Mouse (Mus musculus) forebrain, embryonic 10.5 days (tissue): ENCODE measurements around the gene Map3k13. TPM values are rescaled to one million over a fixed set of nuclear protein-coding genes. Genes with fewer than 3 reads are reported as not detected.
"Not testable (repeated sequence)": the region's sequence is repeated elsewhere in the genome, so short reads cannot be mapped to it uniquely, and the experiment has no call there.

Experiments used
- DNase-seq: peaks from one replicate; pipeline ENCODE4 v3.0.0-alpha.2; 2017; ENCODE audit warnings: low spot score; ENCODE audit errors: extremely low spot score
- H3K27ac ChIP-seq: fragments of 300-500 bp; sonication (generic); 2 replicates; pipeline ENCODE4 v1.5.1; 2016; ENCODE audit warnings: mild to moderate bottlenecking
- H3K27me3 ChIP-seq: fragments of 300-500 bp; sonication (generic); 2 replicates; pipeline ENCODE4 v1.6.1; 2016; ENCODE audit warnings: mild to moderate bottlenecking; ENCODE audit not compliant: poor library complexity, severe bottlenecking
- H3K36me3 ChIP-seq: fragments of 300-500 bp; sonication (generic); replicated peaks from 2 replicates; pipeline ENCODE4 v1.6.1; 2016; ENCODE audit warnings: mild to moderate bottlenecking, moderate library complexity
- H3K4me1 ChIP-seq: fragments of 300-500 bp; sonication (generic); 2 replicates; pipeline ENCODE4 v1.6.1; 2016
- H3K4me3 ChIP-seq: fragments of 300-500 bp; sonication (generic); 2 replicates; pipeline ENCODE4 v1.5.1; 2016; ENCODE audit warnings: mild to moderate bottlenecking, moderate library complexity
- H3K9me3 ChIP-seq: fragments of 300-500 bp; sonication (generic); 2 replicates; pipeline ENCODE4 v1.6.1; 2016; ENCODE audit warnings: mild to moderate bottlenecking, moderate library complexity
- WGBS: fragments of 180-500 bp; shearing (Covaris S2); methylation state at CpG from one replicate; pipeline ENCODE4 v1.1.7; 2016; 5-methylcytosine and 5-hydroxymethylcytosine counted together
- polyA plus RNA-seq: library from polyadenylated mRNA; unstranded; fragments of >200 nt; fragmentation: Nextera tagmentation; extraction: Ambion mirVana; gene quantifications from 2 replicates; pipeline ENCODE4 v1.2.1, GENCODE M21; 2016

The Map3k13 gene
- polyA plus RNA-seq, 1 experiment from 2014 or later, result 1.7 TPM

DNA sequence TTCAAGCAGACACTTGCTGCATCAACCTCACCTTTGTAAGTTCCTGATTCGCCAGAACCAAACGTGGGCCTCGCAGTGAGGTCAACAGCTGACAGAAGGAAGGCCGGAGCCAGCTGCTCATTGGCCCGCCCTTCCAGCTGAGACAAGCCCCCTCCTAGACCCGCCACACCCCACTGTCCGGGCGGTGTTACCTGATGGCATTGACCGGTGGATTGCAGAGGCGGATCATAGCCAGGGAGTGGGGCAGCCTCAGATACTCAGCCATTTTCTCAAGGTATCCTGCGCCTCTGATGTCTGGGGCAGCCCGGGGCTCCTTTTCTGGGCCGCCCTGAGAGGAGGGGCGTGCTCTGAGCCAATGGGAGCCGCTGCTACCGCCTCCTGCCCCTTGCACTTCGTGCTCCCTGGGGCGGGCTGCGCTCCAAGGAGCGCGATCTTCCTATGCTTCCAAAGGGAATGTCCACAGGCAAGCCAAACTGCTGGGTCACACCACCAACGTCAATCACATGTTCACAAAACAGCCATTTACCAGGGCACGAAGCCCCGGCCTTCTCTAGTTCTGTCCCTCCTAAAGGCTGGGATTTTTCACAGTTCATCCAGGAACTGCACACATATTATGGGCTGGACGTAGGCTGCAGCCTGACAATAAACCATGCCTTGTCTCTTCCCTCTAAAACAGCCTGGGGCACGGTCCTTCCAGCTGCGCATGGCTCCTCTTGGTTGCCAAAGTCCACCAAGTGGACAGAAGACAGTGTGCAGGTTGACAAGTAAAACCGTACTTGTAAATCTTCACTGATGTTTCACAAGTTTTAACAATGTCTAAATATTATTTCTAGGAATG is 6.4 kb upstream of the Map3k13 start, which contains the start of gene Ehhadh:
TSS of gene Ehhadh (minus strand) at position 292 of the 838 bp plus-strand sequence.
- Histone ChIP-seq H3K27me3 (peaks cover 16% of the 10 kb centered on the region), H3K4me1 (peaks cover 13% of the 10 kb centered on the region), H3K9me3 (no peaks in the 10 kb centered on the region), H3K4me3 (peak within 1 kb of the TSS; percentile 57), H3K27ac (peak within 1 kb of the TSS; percentile 70), H3K36me3 (no peaks in the 10 kb centered on the region)
- WGBS, result 9% methylated on average over 28 of the region's 28 CpGs
- peak; percentile 49 for DNase-seq

GRCm38 (mm10) chr16:21788581-21788980 is 5.6 kb upstream of the Map3k13 start:
- peaks cover 17% of the 10 kb centered on the region for H3K4me1 ChIP-seq
- H3K36me3 ChIP-seq, result no peaks in the 10 kb centered on the region
- no peak overlapping the region for H3K27ac ChIP-seq
- DNase-seq, result no peak
- WGBS, result 61% methylated on average over 3 of the region's 3 CpGs
- no peaks in the 10 kb centered on the region for H3K9me3 ChIP-seq
- peaks cover 16% of the 10 kb centered on the region for H3K27me3 ChIP-seq
- H3K4me3 ChIP-seq, result no peak overlapping the region

GRCm38 (mm10) chr16:21789180-21789579 is 5.0 kb upstream of the Map3k13 start:
- WGBS, result 74% methylated on average over 2 of the region's 2 CpGs
- peaks cover 20% of the 10 kb centered on the region for H3K4me1 ChIP-seq
- H3K27me3 ChIP-seq, result peaks cover 16% of the 10 kb centered on the region
- H3K36me3 ChIP-seq, result no peaks in the 10 kb centered on the region
- no peak overlapping the region for H3K4me3 ChIP-seq
- H3K9me3 ChIP-seq, result no peaks in the 10 kb centered on the region
- H3K27ac ChIP-seq, result no peak overlapping the region
- no peak for DNase-seq

GRCm38 (mm10) chr16:21790469-21790868 is 3.7 kb upstream of the Map3k13 start:
- 18% methylated on average over 1 of the region's 1 CpGs for WGBS
- H3K4me3 ChIP-seq, result no peak overlapping the region
- H3K4me1 ChIP-seq, result peaks cover 28% of the 10 kb centered on the region
- H3K27me3 ChIP-seq, result peaks cover 16% of the 10 kb centered on the region
- no peak overlapping the region for H3K27ac ChIP-seq
- no peaks in the 10 kb centered on the region for H3K36me3 ChIP-seq
- H3K9me3 ChIP-seq, result no peaks in the 10 kb centered on the region
- no peak for DNase-seq

- no peak overlapping the region for H3K4me3 ChIP-seq
- WGBS, result 68% methylated on average over 3 of the region's 3 CpGs
- H3K27me3 ChIP-seq, result peaks cover 14% of the 10 kb centered on the region
- H3K27ac ChIP-seq, result no peak overlapping the region
- H3K4me1 ChIP-seq, result peaks cover 31% of the 10 kb centered on the region
- no peaks in the 10 kb centered on the region for H3K36me3 ChIP-seq
- H3K9me3 ChIP-seq, result no peaks in the 10 kb centered on the region
- DNase-seq, result no peak
These were observed 2.4 kb upstream of the Map3k13 start for GRCm38 (mm10) chr16:21791779-21792178.

GRCm38 (mm10) chr16:21793080-21793810 is 901 bp upstream of the Map3k13 start:
- peak overlapping the region; percentile 90; the same call in 1 of the 2 replicates for H3K27ac ChIP-seq
- WGBS, result 38% methylated on average over 2 of the region's 2 CpGs

GRCm38 (mm10) chr16:21794697-21795045 is 525 bp downstream of the Map3k13 start:
- Histone ChIP-seq H3K36me3 (peaks cover 7% of the 10 kb centered on the region), H3K27me3 (no peaks in the 10 kb centered on the region), H3K9me3 (no peaks in the 10 kb centered on the region), H3K4me3 (peak overlapping the region; percentile 81), H3K4me1 (peaks cover 18% of the 10 kb centered on the region), H3K27ac (peak overlapping the region; percentile 90)
- no peak for DNase-seq
- WGBS, result 2% methylated on average over 14 of the region's 14 CpGs

More at GRCm38 (mm10) chr16:21793080-21793810, 901 bp upstream of the Map3k13 start:
- H3K9me3 ChIP-seq, DNase-seq, H3K36me3 ChIP-seq, H3K27me3 ChIP-seq: not testable (repeated sequence)
- Histone ChIP-seq H3K4me1 (peaks cover 18% of the 10 kb centered on the region), H3K4me3 (peak overlapping the region; percentile 81)

DNA sequence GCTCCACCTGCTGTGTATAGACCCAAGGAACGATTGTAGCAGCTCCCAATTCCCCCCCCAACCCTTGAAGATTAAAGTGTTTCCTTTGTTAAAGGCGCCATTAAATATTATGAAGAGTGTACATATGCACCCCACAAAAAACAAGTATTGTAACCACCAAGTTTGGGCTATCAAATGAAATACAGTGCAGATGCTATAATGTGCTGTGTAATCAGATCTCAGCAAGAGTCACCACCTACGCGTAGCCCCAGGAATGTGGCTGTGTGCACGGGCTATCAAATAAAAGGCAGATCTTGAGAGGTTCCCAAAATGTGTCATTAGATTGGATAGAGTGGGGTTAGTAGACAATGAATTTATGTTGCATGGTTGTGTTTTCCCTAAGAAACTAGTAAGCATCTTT is 925 bp downstream of the Map3k13 start:
- H3K4me3 ChIP-seq, result peak overlapping the region; percentile 81
- H3K36me3 ChIP-seq, result peaks cover 8% of the 10 kb centered on the region
- DNase-seq, result no peak
- no peaks in the 10 kb centered on the region for H3K9me3 ChIP-seq
- 29% methylated on average over 5 of the region's 5 CpGs for WGBS
- H3K27me3 ChIP-seq, result no peaks in the 10 kb centered on the region
- peaks cover 18% of the 10 kb centered on the region for H3K4me1 ChIP-seq
- H3K27ac ChIP-seq, result no peak overlapping the region

DNA sequence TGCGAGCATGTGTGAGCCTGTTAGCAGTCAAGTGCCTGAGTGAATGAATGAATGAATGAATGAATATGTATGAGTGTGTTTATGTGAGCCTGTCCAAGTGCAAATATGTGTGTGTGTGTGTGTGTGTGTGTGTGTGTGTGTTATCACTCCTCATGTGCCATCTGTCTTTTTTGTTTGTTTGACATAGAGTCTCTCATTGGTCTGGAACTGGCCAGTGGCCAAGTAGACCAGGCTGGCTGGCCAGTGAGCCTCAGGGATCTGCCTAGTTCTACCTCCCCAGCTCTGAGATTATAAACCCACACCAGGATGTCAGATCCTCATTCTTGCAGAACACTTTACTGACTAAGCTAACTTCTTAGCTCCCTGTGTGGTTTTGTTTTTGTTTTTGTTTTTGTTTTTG is 10.1 kb downstream of the Map3k13 start:
- H3K27me3 ChIP-seq, result no peaks in the 10 kb centered on the region
- H3K4me1 ChIP-seq, result no peaks in the 10 kb centered on the region
- H3K9me3 ChIP-seq, result no peaks in the 10 kb centered on the region
- no peak for DNase-seq
- WGBS, result 96% methylated on average over 1 of the region's 1 CpGs
- peaks cover 47% of the 10 kb centered on the region for H3K36me3 ChIP-seq
- H3K27ac ChIP-seq, result no peak overlapping the region
- H3K4me3 ChIP-seq, result no peak overlapping the region

GRCm38 (mm10) chr16:21806892-21807291 is 12.7 kb downstream of the Map3k13 start:
- no peaks in the 10 kb centered on the region for H3K27me3 ChIP-seq

GRCm38 (mm10) chr16:21807786-21808185 is 13.6 kb downstream of the Map3k13 start:
- H3K9me3 ChIP-seq, H3K27me3 ChIP-seq, H3K4me1 ChIP-seq, H3K4me3 ChIP-seq, H3K27ac ChIP-seq, DNase-seq: not testable (repeated sequence)
- peaks cover 43% of the 10 kb centered on the region for H3K36me3 ChIP-seq
- WGBS, result 87% methylated on average over 7 of the region's 7 CpGs

More at GRCm38 (mm10) chr16:21806892-21807291, 12.7 kb downstream of the Map3k13 start:
- H3K9me3 ChIP-seq, result no peaks in the 10 kb centered on the region
- no peak overlapping the region for H3K4me3 ChIP-seq
- H3K27ac ChIP-seq, result no peak overlapping the region
- no peaks in the 10 kb centered on the region for H3K4me1 ChIP-seq
- 90% methylated on average over 1 of the region's 1 CpGs for WGBS
- no peak for DNase-seq
- H3K36me3 ChIP-seq, result peaks cover 45% of the 10 kb centered on the region

DNA sequence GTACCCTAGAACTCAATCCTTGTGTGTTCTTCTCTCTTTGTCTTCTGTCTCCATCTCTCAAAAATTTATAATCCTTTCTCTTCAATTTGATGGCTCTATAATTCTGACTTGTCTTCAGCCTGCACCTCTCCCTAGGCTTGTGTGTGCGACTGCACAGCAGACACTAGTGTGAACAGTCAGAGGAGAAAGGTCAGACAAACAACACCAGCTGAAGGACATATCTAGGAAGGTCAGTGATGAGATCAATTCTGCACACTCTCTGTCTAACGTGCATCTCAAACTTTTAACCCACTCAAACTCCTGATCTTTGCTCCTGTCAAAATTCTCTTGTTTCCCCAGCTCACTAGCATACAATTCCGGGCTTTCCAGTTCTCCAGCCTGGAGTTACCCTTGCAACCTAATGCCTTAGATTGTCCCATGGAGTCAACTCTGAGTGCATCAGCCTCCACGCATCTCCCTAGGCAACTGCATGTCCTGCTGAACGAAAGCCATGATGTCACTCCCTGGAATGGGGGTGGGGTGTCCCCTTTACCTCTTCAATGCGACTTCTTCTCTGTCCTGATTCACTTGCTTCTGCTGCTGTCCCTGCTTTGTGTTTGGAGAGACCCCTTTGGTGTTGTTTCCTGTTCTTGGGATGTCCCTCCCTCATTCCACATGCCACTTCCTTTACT is 19.2 kb downstream of the Map3k13 start:
- Histone ChIP-seq H3K36me3 (peaks cover 23% of the 10 kb centered on the region), H3K4me3 (no peak overlapping the region), H3K4me1 (no peaks in the 10 kb centered on the region), H3K27me3 (no peaks in the 10 kb centered on the region), H3K9me3 (no peaks in the 10 kb centered on the region), H3K27ac (no peak overlapping the region)
- no peak for DNase-seq
- 75% methylated on average over 6 of the region's 6 CpGs for WGBS
